Mouse (Mus musculus) myocyte (in vitro differentiated cells): Measurements from ENCODE around the gene Zwilch.

Experiments used
- MYOD1 ChIP-seq, 3 experiments: IDR thresholded peaks; one replicate each; pipeline ENCODE4 v1.6.1; 2011; ENCODE audit warnings: control low read depth in 2 of 3, low read depth in 2 of 3, mild to moderate bottlenecking in 2 of 3, moderate library complexity in 1 of 3; ENCODE audit not compliant: insufficient read length in 2 of 3, control insufficient read depth in 1 of 3
- MYOG ChIP-seq, 3 experiments: IDR thresholded peaks; one replicate each; pipeline ENCODE4 v1.6.1; 2011; ENCODE audit warnings: control low read depth in 2 of 3, low read depth in 2 of 3, mild to moderate bottlenecking in 2 of 3; ENCODE audit not compliant: insufficient read length in 2 of 3, control insufficient read depth in 1 of 3, insufficient read depth in 1 of 3
- POLR2AphosphoS2 ChIP-seq: IDR thresholded peaks from one replicate; pipeline ENCODE4 v1.6.1; 2011; ENCODE audit warnings: low read depth, control low read depth; ENCODE audit not compliant: insufficient read length
- REST ChIP-seq: IDR thresholded peaks from one replicate; pipeline ENCODE4 v1.6.1; 2011; ENCODE audit warnings: mild to moderate bottlenecking, control low read depth, moderate library complexity; ENCODE audit not compliant: insufficient read depth, insufficient read length
- TCF3 ChIP-seq: IDR thresholded peaks from one replicate; pipeline ENCODE4 v1.6.1; 2011; ENCODE audit warnings: low read depth, control low read depth; ENCODE audit not compliant: insufficient read length

DNA sequence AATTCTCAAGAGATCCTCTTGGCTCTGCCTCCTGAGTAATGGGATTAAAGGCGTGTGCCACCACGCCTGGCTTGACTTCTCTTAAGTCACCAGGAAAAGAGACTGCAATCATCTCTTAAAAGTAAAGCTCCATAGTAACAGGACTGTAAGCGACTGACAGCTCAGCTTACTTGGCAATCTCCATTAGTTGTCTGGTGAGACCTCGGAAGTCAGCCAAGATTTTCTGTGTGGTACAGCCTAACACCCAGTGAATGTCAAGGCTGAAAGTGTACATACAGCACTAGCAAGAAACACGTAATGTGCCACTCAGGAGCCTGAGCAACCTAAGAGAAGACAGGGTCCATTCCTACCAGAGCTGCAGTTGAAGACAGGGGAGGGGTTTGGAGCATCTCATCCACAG is 12.4 kb downstream of the Zwilch start:
- TF ChIP-seq REST (no peak), MYOG (IDR thresholded peaks at IDR 0.05; ENCODE audit: control insufficient read depth in 1 of 3, insufficient read depth in 1 of 3, insufficient read length in 2 of 3, low read depth in 2 of 3) (no peak), TCF3 (no peak), MYOD1 (IDR thresholded peaks at IDR 0.05; ENCODE audit: control insufficient read depth in 1 of 3, insufficient read length in 2 of 3, low read depth in 2 of 3) (no peak), POLR2AphosphoS2 (no peak)
